Mouse (Mus musculus): ENCODE results near the gene Ankrd16.

Ankrd16 gene

DNA sequence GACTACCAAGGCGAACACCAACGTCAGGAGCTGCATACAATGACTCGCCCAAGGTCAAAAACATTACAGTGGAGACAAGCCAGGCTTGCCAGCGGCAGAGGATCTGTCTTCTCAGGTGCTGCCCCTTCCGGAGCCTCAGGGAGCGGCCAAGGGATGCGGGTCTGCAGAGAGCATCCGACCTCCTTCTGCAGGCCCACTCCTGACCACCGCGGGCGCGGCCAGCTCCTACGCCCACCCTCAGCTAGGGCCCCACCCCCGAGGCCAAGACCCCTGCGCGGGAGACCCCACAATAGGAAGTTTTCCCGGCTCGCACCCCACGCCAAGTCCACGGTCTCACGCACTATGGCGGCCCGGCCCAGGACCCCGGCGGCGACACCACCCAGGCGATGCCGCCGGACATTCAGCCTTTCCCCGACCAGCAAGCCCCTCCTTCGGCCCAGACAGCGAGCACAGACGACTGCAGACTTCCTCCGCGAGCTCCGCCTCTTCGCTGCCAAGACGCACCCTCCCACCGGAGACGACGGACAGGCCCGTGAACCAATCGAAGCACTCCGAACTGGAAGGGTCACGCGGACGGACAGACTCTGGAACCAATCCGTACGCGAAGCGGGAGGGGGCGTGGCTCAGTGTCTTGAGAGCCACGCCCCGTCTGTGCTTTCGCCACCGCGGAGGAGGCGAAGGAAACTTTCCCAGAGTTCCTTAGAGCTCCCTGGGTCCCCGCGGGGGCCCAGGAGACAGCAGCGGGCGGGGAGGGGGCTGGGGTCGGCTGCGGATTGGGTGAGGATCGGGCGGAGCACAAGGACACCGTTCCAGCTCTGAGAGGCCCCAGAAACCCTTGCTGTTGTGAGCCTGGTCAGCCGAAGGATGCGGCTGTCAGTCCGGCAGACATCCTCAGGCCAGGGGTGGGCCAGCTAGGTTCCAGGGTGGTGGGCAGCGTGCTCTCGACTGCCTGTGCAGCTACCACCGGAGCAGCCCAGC, at the start of gene Ankrd16, which contains the start of gene Fbh1:
Gene Ankrd16, plus strand, starts transcription at position 786 of the 978 bp plus-strand sequence.
Gene Fbh1, minus strand, starts transcription at position 492 of the 978 bp plus-strand sequence.
- in situ Hi-C loops (cut with MboI, MseI): no loop called here

DNA sequence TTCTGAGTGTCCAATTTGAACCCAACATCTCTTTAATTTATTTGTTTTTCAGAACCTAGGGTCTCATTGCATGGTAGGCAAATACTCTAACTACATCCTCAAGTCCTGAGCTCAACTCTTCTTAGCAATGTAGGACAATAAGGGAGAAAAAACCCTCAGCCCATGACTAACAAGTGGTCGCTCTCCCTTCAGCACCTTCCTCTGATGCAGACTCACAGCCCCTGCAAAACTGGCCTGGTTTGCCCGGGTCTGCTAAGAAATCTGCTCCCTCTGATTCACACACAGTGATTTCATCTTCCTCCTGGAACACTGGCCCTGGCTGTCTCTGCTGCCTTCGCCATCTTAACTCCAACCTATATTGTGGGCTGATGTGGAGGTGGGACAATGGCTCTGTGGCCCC, 48.6 kb upstream of the Ankrd16 start:
- in situ Hi-C loops (cut with MboI, MseI): no loop called here

GRCm38 (mm10) chr2:11732978-11733377, 44.7 kb upstream of the Ankrd16 start:
- in situ Hi-C loops (cut with MboI, MseI): loop anchor here (10.0 kb wide), 1 partner anchor 978 kb away; no protein-coding TSS in a partner anchor

- in situ Hi-C loops (cut with MboI, MseI): loop anchor here (10.0 kb wide), 1 partner anchor 981 kb away; no protein-coding TSS in a partner anchor
Measured at GRCm38 (mm10) chr2:11735853-11736252, 41.8 kb upstream of the Ankrd16 start.

DNA sequence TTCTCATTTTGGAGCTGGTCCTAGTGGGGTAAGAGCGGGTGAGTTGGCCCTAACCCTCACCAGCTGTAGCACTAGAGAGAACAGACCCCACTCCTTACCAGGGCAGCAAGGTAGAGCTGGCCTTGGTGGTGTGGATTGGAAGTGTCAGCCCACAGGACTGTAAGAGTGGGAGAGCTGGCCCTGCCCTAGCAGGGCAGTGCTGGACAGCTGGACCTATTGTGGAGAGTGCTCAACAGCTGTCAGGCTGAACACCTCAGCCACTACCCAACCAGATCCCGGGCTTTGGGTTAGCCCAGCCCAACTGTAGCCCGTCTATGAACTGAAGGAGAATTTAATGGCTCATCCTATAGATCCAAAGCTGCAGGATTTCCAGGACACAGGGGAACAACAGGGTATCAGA, 38.9 kb upstream of the Ankrd16 start:
- in situ Hi-C loops (cut with MboI, MseI): loop anchor here (10.0 kb wide), 1 partner anchor 984 kb away; no protein-coding TSS in a partner anchor

- in situ Hi-C loops (cut with MboI, MseI): loop anchor here (10.0 kb wide), 1 partner anchor 985 kb away; no protein-coding TSS in a partner anchor
Measured at GRCm38 (mm10) chr2:11739516-11740051, 38.1 kb upstream of the Ankrd16 start.

DNA sequence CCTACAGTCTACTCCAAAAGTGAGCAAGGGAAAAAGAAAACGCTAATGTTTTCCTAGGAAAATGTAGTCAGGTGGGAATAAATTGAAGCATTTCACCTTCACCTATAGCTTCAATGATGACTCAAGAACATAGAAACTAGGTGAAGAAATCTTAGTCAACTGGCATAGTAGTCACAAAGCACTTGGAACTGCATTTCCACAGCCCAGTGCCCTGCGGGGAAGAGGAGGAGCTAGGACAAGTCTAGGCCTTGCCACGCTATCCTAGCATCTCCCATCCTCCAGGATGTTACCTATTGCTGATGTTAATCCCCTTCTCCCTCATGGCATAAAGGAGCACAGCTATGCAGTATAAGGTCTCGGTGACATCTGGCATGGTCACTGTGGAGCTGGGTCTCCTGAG, 15.1 kb upstream of the Ankrd16 start:
- in situ Hi-C loops (cut with MboI, MseI): no loop called here

GRCm38 (mm10) chr2:11765694-11766093, 12.0 kb upstream of the Ankrd16 start:
- in situ Hi-C loops (cut with MboI, MseI): no loop called here

- in situ Hi-C loops (cut with MboI, MseI): no loop called here
Measured at GRCm38 (mm10) chr2:11766485-11767160, 11.1 kb upstream of the Ankrd16 start.

DNA sequence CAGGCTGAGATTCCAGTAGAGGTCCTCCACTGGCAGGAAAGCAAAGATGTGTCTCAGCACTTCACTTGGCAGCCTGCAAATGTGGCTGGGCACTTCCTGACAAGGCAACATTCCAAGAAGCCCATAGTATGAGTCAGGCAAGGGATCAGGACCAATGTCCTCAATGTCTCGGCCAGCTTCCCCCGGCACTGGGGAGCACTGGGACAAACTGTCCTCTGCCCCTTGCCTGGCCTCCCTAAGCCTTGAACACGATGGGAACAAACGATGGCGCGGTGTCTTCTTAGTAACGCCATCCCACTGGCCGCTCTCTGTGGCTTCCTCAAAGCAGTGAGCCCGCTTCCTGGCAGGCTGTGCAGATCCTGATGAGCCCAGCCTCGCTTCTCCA, 10.5 kb upstream of the Ankrd16 start:
- in situ Hi-C loops (cut with MboI, MseI): no loop called here

DNA sequence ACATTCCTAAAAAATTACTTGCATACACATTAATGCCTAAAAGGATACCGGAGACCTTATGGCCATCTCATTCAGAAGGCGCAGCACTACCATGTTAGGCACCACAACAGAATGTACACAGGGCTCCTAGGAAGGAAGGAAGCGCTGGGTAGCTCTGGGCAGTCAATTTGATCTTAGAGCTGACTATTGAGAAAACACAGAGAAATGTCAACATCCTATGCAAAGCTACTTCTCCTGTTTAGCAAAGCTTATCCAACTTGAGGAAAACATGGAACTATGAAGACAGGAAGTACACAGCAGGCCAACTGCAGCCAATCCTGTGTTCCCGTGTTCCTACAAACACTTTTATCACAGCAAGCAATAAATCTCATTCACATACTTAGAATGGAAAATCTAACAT, 6.0 kb upstream of the Ankrd16 start:
- in situ Hi-C loops (cut with MboI, MseI): no loop called here

- in situ Hi-C loops (cut with MboI, MseI): no loop called here
Measured at GRCm38 (mm10) chr2:11772401-11772800, 5.3 kb upstream of the Ankrd16 start.

DNA sequence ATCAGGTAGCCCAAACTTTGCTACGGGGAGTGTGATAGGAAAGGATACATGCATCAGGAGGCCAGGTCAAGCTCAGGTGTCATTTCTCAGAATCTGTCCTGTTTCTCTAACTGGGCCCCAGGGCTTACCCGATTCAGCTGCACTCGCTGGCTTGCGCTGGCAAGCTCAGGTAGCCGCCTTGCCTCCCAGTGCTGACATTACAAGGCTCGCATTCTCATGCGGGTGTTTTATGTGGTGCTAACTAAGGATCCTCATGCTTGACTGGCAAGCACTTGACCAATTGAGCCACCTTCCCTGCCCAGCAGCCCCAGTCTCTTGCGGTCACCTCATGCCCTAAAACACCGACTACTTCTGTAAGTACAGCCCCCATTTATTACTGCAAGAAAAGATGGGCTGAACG, 3.2 kb upstream of the Ankrd16 start:
- in situ Hi-C loops (cut with MboI, MseI): no loop called here

DNA sequence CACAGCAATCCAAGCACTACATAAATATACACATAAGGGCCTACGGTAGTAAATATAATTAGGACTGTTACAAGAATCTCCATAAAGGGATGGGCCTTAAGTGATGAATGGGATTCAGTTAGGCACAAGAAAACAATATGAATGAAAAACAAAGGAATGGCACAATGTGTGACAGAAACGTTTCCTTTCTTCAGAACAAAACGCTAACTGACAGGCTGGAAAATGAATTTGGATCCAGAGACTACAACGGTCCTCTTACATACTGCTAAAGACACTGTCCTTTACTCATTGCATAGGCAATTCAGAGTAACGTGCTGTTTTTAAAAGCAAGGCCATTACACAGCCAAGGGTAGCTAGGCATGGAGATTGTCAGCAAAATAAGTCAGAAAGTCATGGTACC, 2.6 kb upstream of the Ankrd16 start:
- in situ Hi-C loops (cut with MboI, MseI): no loop called here

DNA sequence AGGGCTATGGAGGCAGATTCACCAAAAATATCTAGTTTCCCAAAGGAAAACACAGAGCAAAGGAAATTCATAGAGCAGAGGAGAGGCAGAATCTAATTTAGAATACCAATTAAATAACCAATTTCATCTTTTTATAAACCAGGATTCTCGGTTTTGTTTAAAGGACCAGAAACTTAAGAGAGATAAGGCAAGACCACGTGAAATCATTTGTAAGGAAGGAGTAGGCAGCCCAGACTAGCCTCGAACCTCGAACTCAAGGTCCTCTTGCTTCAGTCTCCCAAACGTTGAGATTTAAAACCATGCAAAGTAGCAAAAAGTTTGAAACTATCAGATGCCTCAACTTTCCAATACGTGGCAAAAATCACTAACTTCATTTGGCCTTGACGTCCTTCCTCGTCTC, 1.3 kb upstream of the Ankrd16 start:
- in situ Hi-C loops (cut with MboI, MseI): no loop called here

DNA sequence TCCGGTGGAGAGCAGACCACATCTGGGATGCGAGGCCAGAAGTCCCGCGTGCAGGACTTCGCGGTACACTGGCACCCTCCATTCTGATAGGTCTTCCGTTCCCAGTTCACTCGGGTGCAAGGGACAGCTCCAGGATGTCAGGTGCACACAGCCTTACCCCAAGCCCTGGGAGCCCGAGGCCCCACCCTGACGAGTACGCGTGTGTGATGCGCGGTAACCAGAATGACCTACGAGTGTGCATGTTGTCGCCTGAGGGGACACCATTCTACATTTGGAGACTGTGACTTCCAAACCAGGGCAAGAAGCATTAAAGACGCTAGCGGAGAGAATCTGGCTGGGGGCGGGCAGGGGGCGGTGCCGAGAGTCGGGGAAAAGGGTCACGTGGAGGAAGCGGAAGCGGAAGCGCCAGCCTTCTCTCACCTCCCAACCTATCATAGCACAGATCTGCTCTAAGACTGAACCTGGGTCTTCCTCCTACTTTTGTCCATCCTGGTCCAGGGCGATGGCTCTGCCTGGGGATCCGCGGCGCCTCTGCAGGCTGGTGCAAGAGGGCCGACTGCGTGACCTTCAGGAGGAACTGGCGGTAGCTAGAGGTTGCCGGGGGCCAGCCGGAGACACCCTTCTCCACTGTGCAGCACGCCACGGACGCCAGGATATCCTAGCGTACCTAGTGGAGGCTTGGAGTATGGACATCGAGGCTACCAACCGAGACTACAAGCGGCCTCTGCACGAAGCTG, 579 bp downstream of the Ankrd16 start:
- in situ Hi-C loops (cut with MboI, MseI): no loop called here

DNA sequence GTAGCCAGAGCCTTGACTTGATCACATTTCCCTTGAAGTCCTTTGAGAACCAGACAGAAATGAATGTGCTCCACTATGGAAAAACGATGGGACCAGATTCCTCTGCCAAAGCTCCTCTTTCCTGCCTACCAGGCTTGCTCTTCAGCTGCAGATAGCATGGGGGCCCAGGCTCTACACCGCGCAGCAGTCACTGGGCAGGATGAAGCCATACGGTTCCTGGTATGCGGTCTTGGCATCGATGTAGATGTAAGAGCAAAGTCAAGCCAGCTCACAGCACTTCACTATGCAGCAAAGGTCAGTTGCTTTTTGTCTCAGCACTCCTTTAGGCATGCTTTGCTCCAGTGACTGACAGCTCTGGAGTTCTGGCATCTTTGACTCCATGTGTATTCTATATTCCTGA, 6.5 kb downstream of the Ankrd16 start:
- in situ Hi-C loops (cut with MboI, MseI): no loop called here

GRCm38 (mm10) chr2:11794668-11795067, 17.0 kb downstream of the Ankrd16 start:
- in situ Hi-C loops (cut with MboI, MseI): no loop called here

DNA sequence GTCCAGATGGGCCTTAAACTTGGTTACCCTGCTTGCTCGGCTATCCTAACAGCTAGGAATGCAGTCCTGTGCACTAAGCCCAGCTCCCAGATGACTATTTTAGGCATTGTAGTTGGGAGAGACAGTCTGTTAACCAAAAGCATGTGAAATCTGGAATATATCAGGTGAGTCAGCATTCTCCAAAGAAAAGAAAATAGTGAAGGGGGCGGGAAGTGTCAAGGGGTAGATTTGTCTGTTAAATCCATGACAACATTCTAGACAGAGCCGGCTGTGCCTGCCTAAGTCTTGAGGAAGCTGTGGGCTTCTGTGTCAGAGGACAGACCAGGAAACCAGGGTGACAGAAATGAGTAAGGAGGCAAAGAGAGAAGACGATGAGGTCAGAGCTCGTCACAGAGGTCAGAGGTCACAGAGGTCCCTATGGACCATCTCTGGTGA, 20.3 kb downstream of the Ankrd16 start:
- in situ Hi-C loops (cut with MboI, MseI): no loop called here

DNA sequence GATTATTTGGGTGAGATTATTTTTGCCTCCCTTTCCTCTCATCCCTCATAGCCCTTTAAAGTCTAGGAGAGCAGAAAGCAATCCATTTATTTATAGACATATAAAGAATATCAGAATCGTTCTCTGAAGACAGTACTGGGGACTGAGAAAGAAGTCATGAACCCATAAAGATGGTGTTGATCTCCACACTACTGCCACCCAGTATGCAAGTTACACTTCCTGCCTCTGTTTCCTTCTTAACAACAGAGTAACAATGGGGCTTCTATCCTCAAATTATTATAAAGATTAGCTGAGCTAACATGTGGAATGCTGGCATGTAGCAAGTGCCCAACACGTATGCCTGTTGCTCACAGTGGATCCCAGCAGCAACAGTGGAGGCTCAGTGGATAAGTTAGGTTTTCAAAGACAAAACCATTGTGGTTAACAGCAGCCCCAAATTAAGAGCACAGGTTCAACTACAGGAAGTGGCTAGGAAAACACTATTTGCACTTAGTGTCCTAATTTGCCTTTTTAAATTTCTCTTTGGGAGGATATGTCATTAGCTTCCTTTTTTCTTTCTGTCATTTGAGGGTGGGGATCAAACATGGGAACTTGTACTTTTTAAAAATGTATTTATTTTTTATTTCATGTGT, 23.7 kb downstream of the Ankrd16 start:
- in situ Hi-C loops (cut with MboI, MseI): no loop called here
